Comparison of ENCODE assay signal across 19 mouse cellular contexts in the genomic region with DNA sequence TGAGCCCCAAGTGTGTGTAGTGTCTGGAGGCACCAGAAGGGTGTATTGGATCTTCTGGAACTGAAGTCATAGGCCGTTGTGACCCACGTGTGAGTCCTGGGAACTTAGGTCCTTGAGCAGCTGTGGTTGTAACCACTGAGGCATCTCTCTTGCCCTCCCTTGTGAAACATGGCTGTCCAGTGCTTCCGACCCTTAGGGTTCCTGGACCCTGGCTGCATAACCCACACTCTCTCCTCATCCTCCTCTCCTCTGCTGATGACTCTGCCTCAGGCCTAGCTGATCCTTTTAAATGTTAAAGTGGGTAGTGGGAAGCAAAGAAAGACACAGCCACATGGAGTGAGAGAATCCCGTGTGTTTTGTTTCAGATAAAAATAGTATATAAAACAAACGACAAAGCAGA.
DNase-seq lines count a peak whose midpoint lies in the region; ATAC-seq lines count a peak whose summit lies in the region.
"Had no signal": no experiment of that assay in that cellular context is flagged by ENCODE, and none has a peak within 500 bp of the region (broad histone marks: within the 10 kb centered on the region; RNA-seq: fewer than 3 reads in every experiment).

No protein-coding gene starts in this region.

- H3K27ac ChIP-seq in hindbrain, embryonic 10.5 days: 0 out of 2 replicates have a peak overlapping the region, but pooled peaks have one; percentile 53
- H3K27ac ChIP-seq in hindbrain, embryonic 14.5 days: no peak overlapping the region
- H3K27ac ChIP-seq: embryonic facial prominence, embryonic 13.5 days; embryonic facial prominence, embryonic 15.5 days; forebrain, embryonic 13.5 days had no signal

- no peak overlapping the region for H3K4me2 ChIP-seq in hindbrain, embryonic 14.5 days (replicated peaks)
- H3K4me2 ChIP-seq: embryonic facial prominence, embryonic 13.5 days; embryonic facial prominence, embryonic 15.5 days; forebrain, embryonic 13.5 days had no signal

- peaks cover 26% of the 10 kb centered on the region for H3K4me1 ChIP-seq in hindbrain, embryonic 10.5 days (replicated peaks)
- no peaks in the 10 kb centered on the region; the same call in 1 of the 2 replicates for H3K4me1 ChIP-seq in hindbrain, embryonic 14.5 days (replicated peaks; ENCODE audit: control insufficient read depth, insufficient read depth, low read length)
- H3K4me1 ChIP-seq: embryonic facial prominence, embryonic 13.5 days; embryonic facial prominence, embryonic 15.5 days had no signal

- DNase-seq in heart, adult 11 months: peak; percentile 62
- no peak for DNase-seq in heart, postnatal 14 days
- DNase-seq in hindbrain, embryonic 10.5 days (ENCODE audit: low spot score): no peak
- no peak for DNase-seq in hindbrain, embryonic 14.5 days (ENCODE audit: low spot score)
- DNase-seq: adrenal gland, adult 2 months; adrenal gland, postnatal 10 days; adrenal gland, postnatal 25 days; cerebellum, adult 11 months; cerebellum, adult 18-20 months; cerebellum, adult 8-10 months; cerebellum, adult 9-11 months; cerebellum, postnatal 14 days; cerebellum, postnatal 36 days; embryo, embryonic 11 days had no signal

- H3K4me3 ChIP-seq in hindbrain, embryonic 10.5 days: no peak overlapping the region
- H3K4me3 ChIP-seq in hindbrain, embryonic 14.5 days (replicated peaks; ENCODE audit: low read length): no peak overlapping the region
- H3K4me3 ChIP-seq: embryonic facial prominence, embryonic 13.5 days; embryonic facial prominence, embryonic 15.5 days; erythroblast, embryonic 14.5 days; forebrain, embryonic 13.5 days had no signal

- H3K9me3 ChIP-seq in hindbrain, embryonic 10.5 days: no peaks in the 10 kb centered on the region
- H3K9me3 ChIP-seq in hindbrain, embryonic 14.5 days (ENCODE audit: control insufficient read depth, low read length): no peaks in the 10 kb centered on the region
- H3K9me3 ChIP-seq: embryonic facial prominence, embryonic 13.5 days; embryonic facial prominence, embryonic 15.5 days; forebrain, embryonic 13.5 days had no signal

- H3K27me3 ChIP-seq in hindbrain, embryonic 10.5 days (ENCODE audit: insufficient read depth, poor library complexity, severe bottlenecking): no peaks in the 10 kb centered on the region
- no peaks in the 10 kb centered on the region; the same call in 1 of the 2 replicates for H3K27me3 ChIP-seq in hindbrain, embryonic 14.5 days (ENCODE audit: control insufficient read depth, insufficient read depth, low read length)
- H3K27me3 ChIP-seq: forebrain, embryonic 13.5 days had no signal

- 85% methylated on average over 5 of the region's 5 CpGs for WGBS in hindbrain, embryonic 10.5 days
- WGBS in hindbrain, embryonic 14.5 days: 86% methylated on average over 5 of the region's 5 CpGs

- ATAC-seq in hindbrain, embryonic 14.5 days (ENCODE audit: low FRiP score): no peak
- ATAC-seq: forebrain, embryonic 13.5 days; forebrain, embryonic 16.5 days had no signal

- intact Hi-C loops in heart, postnatal 14 days (cut with DNase I): no loop called here

- H3K9ac ChIP-seq in hindbrain, embryonic 14.5 days: no peak overlapping the region
- H3K9ac ChIP-seq: embryonic facial prominence, embryonic 13.5 days; embryonic facial prominence, embryonic 15.5 days; forebrain, embryonic 13.5 days had no signal

- no peaks in the 10 kb centered on the region for H3K36me3 ChIP-seq in hindbrain, embryonic 10.5 days
- no peaks in the 10 kb centered on the region for H3K36me3 ChIP-seq in hindbrain, embryonic 14.5 days (replicated peaks; ENCODE audit: control insufficient read depth, insufficient read depth)
- H3K36me3 ChIP-seq: embryonic facial prominence, embryonic 13.5 days; embryonic facial prominence, embryonic 15.5 days had no signal
